Mouse (Mus musculus): ENCODE measurements around the gene Sh3kbp1.

DNA sequence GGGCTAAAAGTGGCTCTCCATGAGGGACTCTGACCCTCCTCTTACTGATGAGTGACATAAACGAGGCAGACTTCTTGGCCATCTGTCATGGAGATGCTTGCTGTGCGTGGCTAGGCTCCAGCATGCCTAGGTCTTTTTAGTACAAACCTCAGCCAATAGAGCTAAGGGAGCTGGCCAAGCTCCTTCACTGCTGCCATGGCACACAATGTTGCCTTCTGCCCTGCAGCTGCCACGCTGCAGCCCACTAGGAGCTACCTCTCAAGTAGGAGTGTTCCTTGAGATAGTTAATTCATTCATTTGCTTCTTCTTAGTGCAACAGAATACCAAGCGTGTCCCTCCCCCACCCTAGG, 327.3 kb downstream of the Sh3kbp1 start:
- TF ChIP-seq CTCF (IDR thresholded peaks at IDR 0.05; ENCODE audit: control insufficient read depth, insufficient read depth, low read length) = no peak
- TF ChIP-seq POLR2A (IDR thresholded peaks at IDR 0.05; ENCODE audit: borderline replicate concordance, control insufficient read depth, low read depth, low read length) = no peak

All from bone marrow, adult 2 months (tissue).